Mouse (Mus musculus) midbrain, embryonic 14.5 days (tissue): ENCODE results near the gene Cnp. TPM values are rescaled to one million over a fixed set of nuclear protein-coding genes. Genes with fewer than 3 reads are reported as not detected.
"Not testable (repeated sequence)": the region's sequence is repeated elsewhere in the genome, so short reads cannot be mapped to it uniquely, and the experiment has no call there.

Experiments used
- ATAC-seq: fragments of 200-750 bp; cut with Nextera tagmentation; 2 replicates; pipeline ENCODE4 v1.8.0; 2017; ENCODE audit warnings: moderate number of reproducible peaks, moderate library complexity; ENCODE audit not compliant: low FRiP score, low TSS enrichment
- DNase-seq: peaks from one replicate; pipeline ENCODE4 v3.0.0-alpha.2; 2015
- H3K27ac ChIP-seq: fragments of 300-500 bp; sonication (generic); replicated peaks from 2 replicates; pipeline ENCODE4 v1.5.1; 2014; ENCODE audit warnings: mild to moderate bottlenecking, low read depth, low read length, moderate library complexity
- H3K27me3 ChIP-seq: fragments of 300-500 bp; sonication (generic); 2 replicates; pipeline ENCODE4 v1.6.1; 2014; ENCODE audit warnings: low read length, control low read depth, mixed read lengths; ENCODE audit not compliant: control insufficient read depth, insufficient read depth
- H3K36me3 ChIP-seq: fragments of 300-500 bp; sonication (generic); 2 replicates; pipeline ENCODE4 v1.6.1; 2014; ENCODE audit warnings: low read length, control low read depth; ENCODE audit not compliant: control insufficient read depth, insufficient read depth
- H3K4me1 ChIP-seq: fragments of 300-500 bp; sonication (generic); 2 replicates; pipeline ENCODE4 v1.6.1; 2014; ENCODE audit warnings: mild to moderate bottlenecking, antibody characterized with exemption, low read length, control low read depth; ENCODE audit not compliant: control insufficient read depth, insufficient read depth
- H3K4me2 ChIP-seq: fragments of 300-500 bp; sonication (generic); 2 replicates; pipeline ENCODE4 v1.6.1; 2014; ENCODE audit warnings: mild to moderate bottlenecking, low read length, moderate library complexity
- H3K4me3 ChIP-seq: fragments of 300-500 bp; sonication (generic); replicated peaks from 2 replicates; pipeline ENCODE4 v1.5.1; 2014; ENCODE audit warnings: low read depth, low read length
- H3K9ac ChIP-seq: fragments of 300-500 bp; sonication (generic); replicated peaks from 2 replicates; pipeline ENCODE4 v1.6.1; 2014; ENCODE audit warnings: mild to moderate bottlenecking, low read length, moderate library complexity
- H3K9me3 ChIP-seq: fragments of 300-500 bp; sonication (generic); 2 replicates; pipeline ENCODE4 v1.6.1; 2016; ENCODE audit warnings: low read length, control low read depth, mixed read lengths; ENCODE audit not compliant: control insufficient read depth
- WGBS: fragments of 180-500 bp; shearing (Covaris S2); extraction: QIAGEN DNeasy Blood & Tissue Kit; methylation state at CpG from one replicate; pipeline ENCODE4 v1.1.7; 2014; 5-methylcytosine and 5-hydroxymethylcytosine counted together
- polyA plus RNA-seq: library from polyadenylated mRNA; unstranded; fragments of >200 nt; fragmentation: Nextera tagmentation; extraction: Ambion mirVana; gene quantifications from 2 replicates; pipeline ENCODE4 v1.2.1, GENCODE M21; 2014

The Cnp gene
- polyA plus RNA-seq, 1 experiment from 2014 or later: 24.8 TPM

GRCm38 (mm10) chr11:100575484-100575855 lies 766 bp downstream of the Cnp start:
- peaks cover 19% of the 10 kb centered on the region for H3K36me3 ChIP-seq
- H3K9ac ChIP-seq: peak overlapping the region; percentile 56
- peak overlapping the region; percentile 80 for H3K4me2 ChIP-seq
- peak overlapping the region; percentile 66; the same call in 1 of the 2 replicates for H3K27ac ChIP-seq
- no peak for ATAC-seq
- DNase-seq: no peak
- H3K4me3 ChIP-seq: peak overlapping the region; percentile 51
- 15% methylated on average over 2 of the region's 2 CpGs for WGBS
- peaks cover 19% of the 10 kb centered on the region for H3K4me1 ChIP-seq
- H3K9me3 ChIP-seq: no peaks in the 10 kb centered on the region
- peaks cover 5% of the 10 kb centered on the region; the same call in 1 of the 2 replicates for H3K27me3 ChIP-seq

- Histone ChIP-seq H3K4me1 (peaks cover 12% of the 10 kb centered on the region), H3K4me2 (peak overlapping the region; percentile 80; the same call in 1 of the 2 replicates), H3K36me3 (peaks cover 27% of the 10 kb centered on the region), H3K9ac (no peak overlapping the region), H3K27me3 (peaks cover 5% of the 10 kb centered on the region; the same call in 1 of the 2 replicates), H3K4me3 (no peak overlapping the region), H3K27ac (no peak overlapping the region), H3K9me3 (no peaks in the 10 kb centered on the region)
- WGBS: 64% methylated on average over 21 of the region's 21 CpGs
- no peak for DNase-seq
- no peak for ATAC-seq
Observed at GRCm38 (mm10) chr11:100576256-100576655, 1.6 kb downstream of the Cnp start.

GRCm38 (mm10) chr11:100577852-100578599 lies 3.3 kb downstream of the Cnp start:
- Histone ChIP-seq H3K4me1 (peaks cover 10% of the 10 kb centered on the region), H3K4me3 (no peak overlapping the region), H3K9me3 (no peaks in the 10 kb centered on the region), H3K27me3 (no peaks in the 10 kb centered on the region), H3K4me2 (no peak overlapping the region), H3K36me3 (peaks cover 44% of the 10 kb centered on the region), H3K27ac (no peak overlapping the region), H3K9ac (no peak overlapping the region)
- ATAC-seq (no peak), DNase-seq (no peak)
- 82% methylated on average over 8 of the region's 8 CpGs for WGBS

GRCm38 (mm10) chr11:100579116-100579799 lies 4.6 kb downstream of the Cnp start:
- no peak overlapping the region for H3K27ac ChIP-seq
- ATAC-seq (no peak), DNase-seq (no peak)
- H3K9ac ChIP-seq: no peak overlapping the region
- H3K4me3 ChIP-seq: no peak overlapping the region
- peaks cover 57% of the 10 kb centered on the region for H3K36me3 ChIP-seq
- no peaks in the 10 kb centered on the region for H3K9me3 ChIP-seq
- peaks cover 10% of the 10 kb centered on the region for H3K4me1 ChIP-seq
- H3K4me2 ChIP-seq: no peak overlapping the region
- H3K27me3 ChIP-seq: no peaks in the 10 kb centered on the region
- 94% methylated on average over 9 of the region's 9 CpGs for WGBS

- peaks cover 67% of the 10 kb centered on the region for H3K36me3 ChIP-seq
- DNase-seq: no peak
- no peak for ATAC-seq
- no peak overlapping the region for H3K27ac ChIP-seq
- H3K4me3 ChIP-seq: no peak overlapping the region
- no peak overlapping the region for H3K9ac ChIP-seq
- H3K27me3 ChIP-seq: no peaks in the 10 kb centered on the region
- peaks cover 7% of the 10 kb centered on the region for H3K4me1 ChIP-seq
- whole genome bisulfite sequencing: 90% methylated on average over 13 of the region's 13 CpGs
- no peaks in the 10 kb centered on the region for H3K9me3 ChIP-seq
- H3K4me2 ChIP-seq: no peak overlapping the region
Observed at GRCm38 (mm10) chr11:100580275-100580674, 5.6 kb downstream of the Cnp start.

GRCm38 (mm10) chr11:100581756-100582155 lies 7.1 kb downstream of the Cnp start:
- DNase-seq (peak; percentile 44), ATAC-seq (no peak)
- no peak overlapping the region for H3K4me2 ChIP-seq
- no peaks in the 10 kb centered on the region for H3K9me3 ChIP-seq
- H3K27me3 ChIP-seq: no peaks in the 10 kb centered on the region
- no peaks in the 10 kb centered on the region for H3K4me1 ChIP-seq
- H3K27ac ChIP-seq: no peak overlapping the region
- H3K36me3 ChIP-seq: peaks cover 82% of the 10 kb centered on the region
- 63% methylated on average over 4 of the region's 4 CpGs for WGBS
- no peak overlapping the region for H3K9ac ChIP-seq
- no peak overlapping the region for H3K4me3 ChIP-seq

GRCm38 (mm10) chr11:100582413-100582812 lies 7.7 kb downstream of the Cnp start:
- H3K36me3 ChIP-seq: peaks cover 88% of the 10 kb centered on the region
- DNase-seq, H3K27ac ChIP-seq, H3K4me1 ChIP-seq, H3K4me3 ChIP-seq, ATAC-seq, H3K27me3 ChIP-seq, H3K4me2 ChIP-seq, H3K9ac ChIP-seq, H3K9me3 ChIP-seq: not testable (repeated sequence)
- 96% methylated on average over 1 of the region's 1 CpGs for WGBS

- H3K9ac ChIP-seq: no peak overlapping the region
- no peaks in the 10 kb centered on the region for H3K9me3 ChIP-seq
- WGBS: 98% methylated on average over 2 of the region's 2 CpGs
- DNase-seq (no peak), ATAC-seq (no peak)
- H3K36me3 ChIP-seq: peaks cover 93% of the 10 kb centered on the region
- H3K27ac ChIP-seq: no peak overlapping the region
- H3K4me2 ChIP-seq: no peak overlapping the region
- H3K4me3 ChIP-seq: no peak overlapping the region
- H3K27me3 ChIP-seq: no peaks in the 10 kb centered on the region
- H3K4me1 ChIP-seq: no peaks in the 10 kb centered on the region
Observed at GRCm38 (mm10) chr11:100582836-100583235, 8.1 kb downstream of the Cnp start.

GRCm38 (mm10) chr11:100584561-100584961 lies 9.9 kb downstream of the Cnp start:
- H3K9me3 ChIP-seq: no peaks in the 10 kb centered on the region
- no peak for ATAC-seq
- no peak for DNase-seq
- no peaks in the 10 kb centered on the region for H3K4me1 ChIP-seq
- H3K9ac ChIP-seq: no peak overlapping the region
- no peak overlapping the region for H3K27ac ChIP-seq
- H3K4me2 ChIP-seq: no peak overlapping the region
- no peak overlapping the region for H3K4me3 ChIP-seq
- WGBS: 93% methylated on average over 7 of the region's 7 CpGs
- H3K36me3 ChIP-seq: peaks cover 98% of the 10 kb centered on the region
- H3K27me3 ChIP-seq: no peaks in the 10 kb centered on the region
